Comparison of ENCODE assay signal across 17 mouse cellular contexts in genomic region chr5:100381094-100381493, GRCm38 (mm10). TPM values are rescaled to one million over a fixed set of nuclear protein-coding genes. Genes with fewer than 3 reads are reported as not detected.
DNase-seq lines count a peak whose midpoint lies in the region; ATAC-seq and TF ChIP-seq lines count a peak whose summit lies in the region.
"Had no signal": no experiment of that assay in that cellular context is flagged by ENCODE, and none has a peak within 500 bp of the region (broad histone marks: within the 10 kb centered on the region; RNA-seq: fewer than 3 reads in every experiment).

No protein-coding gene starts in this region.

- H3K9me3 ChIP-seq in liver, postnatal 0 days (ENCODE audit: low read length): no peaks in the 10 kb centered on the region
- no peaks in the 10 kb centered on the region for H3K9me3 ChIP-seq in liver, embryonic 11.5 days (ENCODE audit: control insufficient read depth, low read length)
- H3K9me3 ChIP-seq: embryonic facial prominence, embryonic 15.5 days; forebrain, embryonic 13.5 days; heart, embryonic 10.5 days; neural tube, embryonic 12.5 days had no signal

- 0 out of 2 replicates have a peak, but pooled peaks cover 2% of the 10 kb centered on the region for H3K4me1 ChIP-seq in liver, postnatal 0 days (ENCODE audit: insufficient read depth)
- no peaks in the 10 kb centered on the region for H3K4me1 ChIP-seq in liver, embryonic 11.5 days (replicated peaks; ENCODE audit: control insufficient read depth, insufficient read depth, low read length)
- H3K4me1 ChIP-seq: embryonic facial prominence, embryonic 15.5 days; forebrain, embryonic 13.5 days; heart, embryonic 10.5 days; neural tube, embryonic 12.5 days had no signal

- ATAC-seq in liver, postnatal 0 days: no peak
- no peak for ATAC-seq in liver, embryonic 11.5 days (replicated peaks; ENCODE audit: low FRiP score)
- ATAC-seq: forebrain, embryonic 13.5 days had no signal

- no peak for TF ChIP-seq CTCF in liver, postnatal 0 days (IDR thresholded peaks at IDR 0.05; ENCODE audit: low read depth)

- H3K27ac ChIP-seq in liver, postnatal 0 days (ENCODE audit: low read depth): peak overlapping the region; percentile 80
- H3K27ac ChIP-seq in liver, embryonic 11.5 days (ENCODE audit: low read depth, low read length): no peak overlapping the region
- H3K27ac ChIP-seq: embryonic facial prominence, embryonic 15.5 days; forebrain, embryonic 13.5 days; heart, embryonic 10.5 days; kidney, postnatal 0 days; macrophage; neural tube, embryonic 12.5 days had no signal

- TF ChIP-seq EP300 in liver, postnatal 0 days (IDR thresholded peaks at IDR 0.05; ENCODE audit: low read depth): no peak

- no peak overlapping the region for H3K4me2 ChIP-seq in liver, postnatal 0 days (ENCODE audit: low read depth, low read length)
- H3K4me2 ChIP-seq in liver, embryonic 11.5 days: no peak overlapping the region
- H3K4me2 ChIP-seq: embryonic facial prominence, embryonic 15.5 days; forebrain, embryonic 13.5 days; neural tube, embryonic 12.5 days had no signal

- H3K4me3 ChIP-seq in liver, postnatal 0 days (ENCODE audit: low read depth, low read length): no peak overlapping the region
- H3K4me3 ChIP-seq in liver, embryonic 11.5 days (ENCODE audit: low read depth, low read length): no peak overlapping the region
- H3K4me3 ChIP-seq: embryonic facial prominence, embryonic 15.5 days; forebrain, embryonic 13.5 days; heart, embryonic 10.5 days; neural tube, embryonic 12.5 days had no signal

- 92% methylated on average over 7 of the region's 7 CpGs for WGBS in liver, postnatal 0 days (ENCODE audit: insufficient replicate concordance)
- 92% methylated on average over 7 of the region's 7 CpGs for WGBS in liver, embryonic 11.5 days

- no peaks in the 10 kb centered on the region for H3K27me3 ChIP-seq in liver, postnatal 0 days (ENCODE audit: insufficient read depth, low read length)
- H3K27me3 ChIP-seq in liver, embryonic 11.5 days (replicated peaks; ENCODE audit: control insufficient read depth, insufficient read depth, low read length): no peaks in the 10 kb centered on the region
- H3K27me3 ChIP-seq: CH12.LX; embryonic facial prominence, embryonic 15.5 days; forebrain, embryonic 13.5 days; neural tube, embryonic 12.5 days had no signal

- peak; percentile 61 for DNase-seq in adrenal gland, adult 2 months
- DNase-seq in adrenal gland, postnatal 4 days (ENCODE audit: low spot score in 2 of 2): no peak
- DNase-seq in liver, postnatal 0 days: no peak
- DNase-seq in liver, embryonic 11.5 days (ENCODE audit: low spot score): no peak
- DNase-seq in left cerebral cortex, postnatal 14 days (ENCODE audit: low spot score in 2 of 2): peak; percentile 56 to 58
- DNase-seq in embryo, embryonic 9.5 days (ENCODE audit: extremely low spot score): no peak
- DNase-seq in urinary bladder, postnatal 10 days (ENCODE audit: low spot score): no peak
- no peak for DNase-seq in cerebellum, postnatal 25 days
- DNase-seq: gastrocnemius, postnatal 25 days; heart, postnatal 36 days had no signal

- H3K36me3 ChIP-seq in liver, postnatal 0 days (replicated peaks; ENCODE audit: insufficient read depth, low read length): peaks cover 70% of the 10 kb centered on the region
- peaks cover 60% of the 10 kb centered on the region for H3K36me3 ChIP-seq in liver, embryonic 11.5 days (ENCODE audit: control insufficient read depth, insufficient read depth, low read length)

- no peak overlapping the region for H3K9ac ChIP-seq in liver, postnatal 0 days (replicated peaks)
- no peak overlapping the region for H3K9ac ChIP-seq in liver, embryonic 11.5 days (ENCODE audit: low read depth, low read length)
- H3K9ac ChIP-seq: embryonic facial prominence, embryonic 15.5 days; forebrain, embryonic 13.5 days; neural tube, embryonic 12.5 days had no signal

- intact Hi-C loops in left cerebral cortex, postnatal 14 days (cut with DNase I): no loop called here

RNA-seq across cellular contexts. Expression of gene Sec31a, which starts 34.9 kb away (rescaled TPM):
- total RNA-seq in adrenal gland, adult 2 months (2021): 100 to 1,000 TPM; 153 to 237 TPM
- 265 and 326 TPM in 2 replicates for polyA plus RNA-seq in adrenal gland, adult 2 months (2012; rRNA removed)
- 100 to 1,000 TPM; 155 to 171 TPM for total RNA-seq in adrenal gland, postnatal 4 days (2021)
- 54.7 and 55.1 TPM in 2 replicates for polyA plus RNA-seq in liver, postnatal 0 days (2015; fragmentation: Nextera tagmentation; extraction: Ambion mirVana)
- polyA plus RNA-seq in liver, embryonic 11.5 days (2014; fragmentation: Nextera tagmentation; extraction: Ambion mirVana): 125 and 131 TPM in 2 replicates
- 100 to 1,000 TPM; 108 to 112 TPM for total RNA-seq in left cerebral cortex, postnatal 14 days (2021)

Comparison
In these comparisons a context has a peak if more than half of its experiments do, and no peak if none do; other contexts are left out.
1. DNase-seq: peak in adrenal gland, adult 2 months (single experiment) and left cerebral cortex, postnatal 14 days (2 of 2); none in adrenal gland, postnatal 4 days (0 of 2), liver, postnatal 0 days (single experiment), liver, embryonic 11.5 days (single experiment), embryo, embryonic 9.5 days (single experiment), urinary bladder, postnatal 10 days (single experiment) and cerebellum, postnatal 25 days (0 of 2).